Mouse (Mus musculus) E14TG2a.4 (cell line): Measurements from ENCODE around the gene Itpr1.
"Not testable (repeated sequence)": the region's sequence is repeated elsewhere in the genome, so short reads cannot be mapped to it uniquely, and the experiment has no call there.

ENCODE experiments used
- H3K27me3 ChIP-seq: 2 replicates; pipeline ENCODE4 v1.6.1; 2014; ENCODE audit warnings: low read length, control low read depth; ENCODE audit not compliant: insufficient read depth
- H3K36me3 ChIP-seq: 2 replicates; pipeline ENCODE4 v1.6.1; 2014; ENCODE audit warnings: low read length, control low read depth; ENCODE audit not compliant: insufficient read depth
- H3K4me1 ChIP-seq: replicated peaks from 2 replicates; pipeline ENCODE4 v1.6.1; 2014; ENCODE audit warnings: low read depth, low read length, control low read depth
- H3K4me3 ChIP-seq: replicated peaks from 2 replicates; pipeline ENCODE4 v1.5.1; 2014; ENCODE audit warnings: mild to moderate bottlenecking, low read length
- H3K9me3 ChIP-seq: 2 replicates; pipeline ENCODE4 v1.6.1; 2014; ENCODE audit warnings: low read length, control low read depth
- CTCF ChIP-seq: conservative IDR thresholded peaks from 2 replicates; pipeline ENCODE4 v1.5.1; 2014; ENCODE audit warnings: low read length
- NANOG ChIP-seq: IDR thresholded peaks from 2 replicates; pipeline ENCODE4 v1.6.1; 2014; ENCODE audit warnings: borderline replicate concordance, low read length, mixed read lengths
- POU5F1 ChIP-seq: IDR thresholded peaks from 2 replicates; pipeline ENCODE4 v1.6.1; 2014; ENCODE audit warnings: low read length, borderline replicate concordance

The Itpr1 gene

DNA sequence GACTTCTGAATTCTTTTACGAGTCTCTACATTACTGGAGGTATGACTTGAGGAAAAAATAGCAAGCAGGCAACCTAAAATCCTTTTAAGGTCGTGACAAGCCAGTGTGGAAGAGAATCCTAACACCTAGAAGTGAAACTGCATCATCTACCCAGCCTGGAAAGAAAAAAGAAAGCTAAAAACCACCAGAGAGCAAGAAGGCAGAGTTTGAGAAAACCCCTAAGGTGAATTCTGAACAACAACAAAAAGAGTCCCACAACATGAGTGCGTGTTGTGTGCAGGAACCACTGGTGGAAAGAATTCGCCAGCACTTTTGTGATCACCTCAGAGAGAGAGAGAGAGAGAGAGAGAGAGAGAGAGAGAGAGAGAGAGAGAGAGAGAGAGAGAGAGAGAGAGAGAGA lies 340.6 kb downstream of the Itpr1 start:
- no peaks in the 10 kb centered on the region for H3K9me3 ChIP-seq
- TF ChIP-seq NANOG (no peak), CTCF (no peak), POU5F1 (no peak)
- H3K4me1 ChIP-seq: peaks cover 29% of the 10 kb centered on the region
- no peak overlapping the region for H3K4me3 ChIP-seq
- no peaks in the 10 kb centered on the region for H3K27me3 ChIP-seq
- 0 out of 2 replicates have a peak, but pooled peaks cover 3% of the 10 kb centered on the region for H3K36me3 ChIP-seq

DNA sequence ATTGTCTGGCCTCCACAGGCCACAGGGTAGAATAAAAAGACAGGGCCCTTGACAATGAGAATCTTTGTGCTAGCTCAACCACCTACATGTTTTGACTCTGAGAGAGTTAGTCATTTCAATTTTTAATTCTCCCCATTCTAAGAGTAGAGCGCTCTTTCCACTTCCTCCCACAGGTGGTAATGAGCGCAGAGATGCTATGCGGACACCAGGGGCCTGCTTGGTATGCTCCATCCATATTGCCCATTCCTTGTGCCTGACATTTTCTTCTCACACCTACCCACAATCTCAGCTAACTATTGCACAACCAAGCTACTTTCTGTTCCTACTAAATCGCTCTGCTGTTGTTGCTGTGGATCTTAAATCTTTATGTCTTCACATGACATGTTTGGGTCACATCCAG lies 341.5 kb downstream of the Itpr1 start:
- H3K27me3 ChIP-seq: no peaks in the 10 kb centered on the region
- H3K4me1 ChIP-seq: peaks cover 31% of the 10 kb centered on the region
- no peaks in the 10 kb centered on the region for H3K9me3 ChIP-seq
- no peak for TF ChIP-seq POU5F1
- no peak for TF ChIP-seq CTCF
- no peak for TF ChIP-seq NANOG
- 0 out of 2 replicates have a peak, but pooled peaks cover 3% of the 10 kb centered on the region for H3K36me3 ChIP-seq
- no peak overlapping the region for H3K4me3 ChIP-seq

DNA sequence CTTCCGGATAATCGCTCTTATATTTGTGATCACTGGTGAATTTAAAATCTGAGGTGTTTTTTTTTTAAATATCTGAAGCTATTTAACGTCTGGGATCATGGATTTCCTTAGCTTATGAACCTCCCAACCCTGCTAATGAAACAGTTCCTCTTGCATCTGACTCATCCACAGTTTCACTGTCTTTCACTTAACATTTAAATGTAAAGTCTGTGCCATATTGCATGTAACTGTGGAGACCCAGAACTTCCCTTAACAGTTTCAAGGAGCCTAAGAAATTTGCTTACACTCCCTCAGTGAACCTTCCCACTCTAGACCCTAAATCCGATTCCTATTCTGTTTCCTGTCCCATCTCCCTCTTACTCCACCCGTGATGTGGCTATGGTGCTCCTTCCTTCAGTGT lies 342.0 kb downstream of the Itpr1 start:
- Histone ChIP-seq H3K27me3 (no peaks in the 10 kb centered on the region), H3K36me3 (0 out of 2 replicates have a peak, but pooled peaks cover 3% of the 10 kb centered on the region), H3K4me1 (peaks cover 31% of the 10 kb centered on the region), H3K4me3 (no peak overlapping the region), H3K9me3 (no peaks in the 10 kb centered on the region; the same call in 1 of the 2 replicates)
- TF ChIP-seq CTCF: no peak
- TF ChIP-seq NANOG: no peak
- no peak for TF ChIP-seq POU5F1

DNA sequence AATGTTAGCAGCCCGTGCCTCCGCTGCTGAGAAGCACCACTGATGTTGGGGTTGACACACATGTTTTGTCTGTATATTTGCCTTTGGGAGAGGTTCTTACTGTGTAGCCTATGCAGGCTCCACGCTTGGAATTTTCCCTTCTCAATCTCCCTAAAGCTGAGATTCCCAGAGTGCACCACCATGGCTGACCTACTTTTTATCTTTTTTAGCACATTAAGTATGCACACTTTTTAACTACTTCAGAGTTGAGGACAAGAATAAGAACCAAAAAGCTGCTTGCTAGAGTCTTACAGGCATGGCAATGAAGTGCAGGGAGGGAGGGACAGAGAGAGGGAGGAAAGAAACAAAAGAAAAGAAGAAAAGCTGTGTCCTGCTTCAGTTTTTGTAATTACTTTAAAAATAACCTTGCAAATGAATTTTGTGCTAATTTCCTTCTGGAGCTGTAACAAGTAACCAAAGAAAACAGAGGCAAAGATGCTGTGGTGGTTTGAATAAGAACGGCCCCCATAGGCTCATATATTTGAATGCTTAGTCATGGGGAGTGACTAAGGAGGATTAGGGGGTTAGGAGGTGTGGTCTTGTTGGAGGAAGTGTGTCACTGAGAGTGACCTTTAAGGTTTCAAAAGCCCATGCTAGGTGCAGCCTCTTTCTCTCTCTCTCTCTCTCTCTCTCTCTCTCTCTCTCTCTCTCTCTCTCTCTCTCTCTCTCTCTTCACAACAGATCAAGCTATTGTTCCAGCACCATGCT lies 344.9 kb downstream of the Itpr1 start:
- Histone ChIP-seq H3K4me3 (no peak overlapping the region), H3K4me1 (peaks cover 25% of the 10 kb centered on the region), H3K36me3 (0 out of 2 replicates have a peak, but pooled peaks cover 3% of the 10 kb centered on the region), H3K9me3 (no peaks in the 10 kb centered on the region; the same call in 1 of the 2 replicates), H3K27me3 (no peaks in the 10 kb centered on the region)
- TF ChIP-seq POU5F1: no peak
- TF ChIP-seq NANOG: no peak

DNA sequence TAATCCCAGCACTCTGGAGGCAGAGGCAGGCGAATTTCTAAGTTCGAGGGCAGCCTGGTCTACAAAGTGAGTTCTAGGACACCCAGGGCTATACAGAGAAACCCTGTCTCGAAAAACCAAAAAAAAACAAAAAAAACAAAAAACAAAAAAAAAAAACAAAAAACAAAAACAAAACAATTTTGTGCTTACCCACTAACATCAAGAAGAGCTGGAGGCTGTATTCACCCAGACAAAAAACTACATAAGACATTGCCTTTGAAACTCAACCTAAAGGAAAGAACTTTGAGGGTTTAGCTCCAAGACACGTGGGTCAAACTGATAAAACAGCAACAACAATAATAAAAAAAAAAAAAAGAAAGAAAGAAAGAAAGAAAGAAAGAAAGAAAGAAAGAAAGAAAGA lies 346.3 kb downstream of the Itpr1 start:
- peaks cover 28% of the 10 kb centered on the region for H3K4me1 ChIP-seq
- not testable (repeated sequence) for H3K36me3 ChIP-seq, H3K27me3 ChIP-seq, H3K9me3 ChIP-seq, H3K4me3 ChIP-seq

DNA sequence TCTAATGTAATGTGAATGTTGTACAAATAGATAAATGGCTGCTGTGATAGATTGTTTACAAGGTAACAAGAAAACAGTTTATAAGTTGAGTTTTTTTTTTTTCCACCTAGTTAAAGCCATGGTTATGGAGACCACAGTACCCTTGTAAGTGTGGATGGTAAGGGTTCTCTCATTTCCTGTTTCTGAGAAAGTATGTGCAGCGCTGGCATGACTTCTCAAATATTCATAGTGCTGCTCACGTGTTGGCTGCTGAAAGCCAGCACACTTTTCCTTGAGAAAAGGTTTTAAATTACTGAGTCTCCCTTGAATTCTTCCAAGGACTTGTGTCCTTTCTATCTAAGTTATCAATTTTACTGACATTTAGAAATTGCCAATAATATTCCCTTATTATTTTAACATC lies 350.1 kb downstream of the Itpr1 start:
- H3K9me3 ChIP-seq: no peaks in the 10 kb centered on the region; the same call in 1 of the 2 replicates
- H3K27me3 ChIP-seq: 0 out of 2 replicates have a peak, but pooled peaks cover 4% of the 10 kb centered on the region
- TF ChIP-seq NANOG: no peak
- TF ChIP-seq POU5F1: no peak
- peaks cover 20% of the 10 kb centered on the region for H3K4me1 ChIP-seq
- H3K4me3 ChIP-seq: no peak overlapping the region
- no peaks in the 10 kb centered on the region for H3K36me3 ChIP-seq

DNA sequence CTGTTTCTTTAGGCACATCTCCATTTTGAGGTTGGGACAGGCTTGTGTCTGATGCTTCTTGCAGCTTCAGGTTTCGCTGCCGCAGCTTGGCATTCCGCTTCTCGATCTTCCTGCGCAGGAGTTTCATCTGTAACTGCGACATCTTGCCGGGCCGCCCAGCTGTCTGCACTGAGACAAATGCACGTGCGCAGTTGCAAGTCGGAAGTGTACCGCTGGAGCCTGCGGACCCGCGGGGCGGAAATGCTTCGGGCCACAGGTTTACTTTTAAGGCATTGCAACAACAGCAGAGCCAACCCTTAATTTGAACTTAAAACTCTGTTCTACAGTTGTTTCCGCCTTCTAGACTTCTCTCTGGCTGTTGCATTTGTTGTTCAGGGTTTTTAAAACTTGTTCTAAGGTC lies 352.6 kb downstream of the Itpr1 start:
- not testable (repeated sequence) for H3K9me3 ChIP-seq, H3K36me3 ChIP-seq, H3K27me3 ChIP-seq
- peaks cover 34% of the 10 kb centered on the region for H3K4me1 ChIP-seq
- peak overlapping the region; percentile 48 for H3K4me3 ChIP-seq

DNA sequence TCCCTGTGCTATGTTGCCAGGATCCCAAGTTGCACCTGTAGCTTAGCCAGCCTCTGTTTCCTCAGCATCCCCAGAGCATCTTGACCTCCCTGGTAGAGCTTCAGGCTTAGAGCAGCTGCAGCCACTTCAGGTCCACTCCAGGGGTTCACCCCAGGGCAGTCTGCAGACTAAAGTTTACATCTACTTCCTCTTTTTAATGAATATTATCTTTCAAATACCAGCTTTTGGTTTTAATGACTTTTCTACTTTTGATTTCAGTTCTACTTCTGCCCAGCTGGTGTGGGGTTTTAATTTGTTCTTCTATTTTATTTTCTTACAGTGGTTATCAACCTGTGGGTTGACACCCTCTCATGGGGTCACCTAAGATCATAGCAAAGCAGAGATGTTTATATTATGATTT lies 353.7 kb downstream of the Itpr1 start:
- Histone ChIP-seq H3K4me3 (no peak overlapping the region), H3K9me3 (no peaks in the 10 kb centered on the region), H3K36me3 (no peaks in the 10 kb centered on the region), H3K4me1 (peaks cover 43% of the 10 kb centered on the region), H3K27me3 (0 out of 2 replicates have a peak, but pooled peaks cover 4% of the 10 kb centered on the region)
- TF ChIP-seq CTCF (no peak), NANOG (no peak), POU5F1 (no peak)

DNA sequence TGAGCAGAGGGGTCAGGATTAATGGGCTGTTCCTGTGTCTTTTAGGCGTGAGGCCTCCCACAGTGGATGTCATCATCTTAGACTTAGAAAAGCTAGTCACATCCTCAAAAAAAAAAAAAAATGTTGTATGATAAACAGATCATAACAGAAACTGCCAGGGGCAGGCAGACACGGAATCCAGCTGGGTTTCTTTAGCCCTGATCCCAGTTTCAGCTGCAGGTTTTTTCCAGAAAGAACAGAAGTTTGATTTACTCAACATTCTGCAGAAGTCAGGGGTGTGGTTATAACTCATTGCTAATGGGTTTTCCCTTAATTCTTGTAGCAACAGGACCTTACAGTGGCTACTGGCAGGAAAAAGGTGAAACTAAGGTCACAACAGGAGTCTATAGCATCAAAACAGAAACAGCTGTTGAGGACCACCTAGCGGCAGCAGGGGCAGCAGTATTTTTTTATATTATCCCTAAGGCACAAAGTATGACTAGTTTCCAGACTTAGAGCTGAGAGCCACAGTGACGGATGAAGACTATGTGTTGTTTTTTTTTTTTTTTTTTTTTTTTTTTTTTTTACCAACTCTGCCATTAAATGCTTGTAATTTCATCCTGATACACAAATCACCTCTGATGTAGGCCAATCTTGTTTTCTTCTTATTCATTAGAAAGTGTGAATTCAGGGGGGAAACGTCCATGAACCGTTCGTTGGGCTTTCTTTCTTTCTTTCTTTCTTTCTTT lies 356.7 kb downstream of the Itpr1 start:
- H3K27me3 ChIP-seq: 0 out of 2 replicates have a peak, but pooled peaks cover 4% of the 10 kb centered on the region
- no peaks in the 10 kb centered on the region for H3K9me3 ChIP-seq
- H3K4me3 ChIP-seq: no peak overlapping the region
- H3K4me1 ChIP-seq: peaks cover 68% of the 10 kb centered on the region
- no peaks in the 10 kb centered on the region for H3K36me3 ChIP-seq
- TF ChIP-seq CTCF (peak; percentile 14; the same call in 1 of the 2 replicates), NANOG (no peak)
